Mouse (Mus musculus) kidney, postnatal 25 days (tissue): Measurements from ENCODE around the gene Olfr1260.

ENCODE experiments used
- DNase-seq, 2 experiments: peaks; one replicate each; pipeline ENCODE4 v3.0.0; 2021; ENCODE audit warnings: mixed read lengths in 2 of 2

Gene Olfr1260

DNA sequence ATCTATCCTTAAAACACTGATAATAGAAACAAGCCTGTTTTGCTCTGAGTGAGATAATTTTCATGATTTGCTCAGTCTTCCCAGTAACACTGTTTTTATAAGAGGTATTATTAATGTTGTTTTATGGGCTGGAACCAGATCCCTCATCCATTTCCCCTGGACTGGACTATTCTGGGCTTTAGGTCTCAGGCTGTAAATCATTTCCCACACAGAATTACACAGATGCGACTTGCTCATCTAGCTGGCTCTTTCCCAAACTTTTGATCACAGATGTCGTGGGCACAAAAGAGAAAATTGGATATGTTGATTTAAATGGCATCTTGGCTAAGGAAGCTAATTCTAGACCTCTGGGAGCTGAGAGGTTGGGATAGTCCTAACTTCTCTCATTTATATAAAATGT, at the start of gene Olfr1260:
Gene Olfr1260, plus strand, starts transcription at position 157 of the 400 bp plus-strand sequence.
- no peak for DNase-seq

GRCm38 (mm10) chr2:89927009-89927408, 47.1 kb upstream of the Olfr1260 start, which contains the start of gene Olfr1258:
Gene Olfr1258 (plus strand): TSS chr2:89927309.
- DNase-seq, result no peak

GRCm38 (mm10) chr2:89948564-89948963, 25.6 kb upstream of the Olfr1260 start, which contains the start of gene Olfr1259:
Gene Olfr1259 (minus strand): TSS chr2:89948664.
- no peak for DNase-seq

- no peak for DNase-seq
Measured at GRCm38 (mm10) chr2:89977709-89978108, 3.6 kb downstream of the Olfr1260 start.

DNA sequence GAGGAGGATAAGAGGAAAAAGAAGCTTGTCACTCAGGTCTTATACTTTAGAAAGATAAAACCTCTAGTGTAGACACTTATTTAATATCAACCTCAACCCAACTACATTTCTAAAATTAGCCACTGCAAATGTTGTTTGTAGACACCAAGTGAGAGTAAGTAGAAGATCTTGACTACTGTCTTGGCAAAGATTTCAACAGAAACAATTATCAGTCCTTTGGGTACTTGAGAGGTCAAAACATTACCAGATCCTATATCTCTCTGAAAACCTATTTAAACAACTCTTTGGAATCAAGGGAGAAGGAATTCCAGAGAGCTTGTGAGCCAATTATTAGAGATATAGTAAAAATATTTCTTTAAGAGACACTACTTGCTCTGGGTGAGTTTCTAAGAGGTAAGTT, 16.8 kb downstream of the Olfr1260 start, which contains the start of gene Olfr1261:
Gene Olfr1261, plus strand, starts transcription at position 301 of the 400 bp plus-strand sequence.
- no peak for DNase-seq

DNA sequence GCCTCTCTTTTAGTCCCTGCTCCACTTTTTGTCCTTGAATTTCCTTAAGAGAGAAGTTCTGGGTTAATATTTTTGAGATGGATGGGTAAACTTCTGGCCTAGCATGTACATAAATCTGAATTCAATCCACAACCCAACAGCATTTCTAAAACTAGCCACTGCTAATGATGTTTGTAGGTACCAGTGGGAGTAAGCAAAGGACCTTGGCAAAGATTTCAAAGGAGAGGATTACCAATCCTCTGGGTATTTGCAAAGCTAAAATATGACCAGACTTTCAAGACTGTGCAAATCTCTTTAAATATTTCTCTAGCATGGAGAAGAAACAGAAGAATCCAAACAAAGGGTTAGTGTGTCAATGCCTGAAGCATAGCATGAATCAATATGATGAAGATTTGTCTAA, 25.7 kb downstream of the Olfr1260 start, which contains the start of gene Olfr1262:
Gene Olfr1262, plus strand, starts transcription at position 301 of the 400 bp plus-strand sequence.
- DNase-seq, result no peak

- no peak for DNase-seq
Measured at GRCm38 (mm10) chr2:90011831-90012230, 37.7 kb downstream of the Olfr1260 start, which contains the start of gene Olfr1263. Gene Olfr1263 (plus strand): TSS chr2:90012131.

GRCm38 (mm10) chr2:90025477-90025876, 51.3 kb downstream of the Olfr1260 start, which contains the start of gene Olfr1264:
Gene Olfr1264 (minus strand): TSS chr2:90025577.
- DNase-seq, result no peak
